Mouse (Mus musculus) forebrain, embryonic 10.5 days (tissue): ENCODE results near the gene Pgd. TPM values are rescaled to one million over a fixed set of nuclear protein-coding genes. Genes with fewer than 3 reads are reported as not detected.
A peak's percentile ranks its signal among the peaks of the same experiment; 100 is the strongest.
"Not testable (repeated sequence)": the region's sequence is repeated elsewhere in the genome, so short reads cannot be mapped to it uniquely, and the experiment has no call there.

Source experiments
- DNase-seq: peaks from one replicate; pipeline ENCODE4 v3.0.0-alpha.2; 2017; ENCODE audit warnings: low spot score; ENCODE audit errors: extremely low spot score
- H3K27ac ChIP-seq: fragments of 300-500 bp; sonication (generic); 2 replicates; pipeline ENCODE4 v1.5.1; 2016; ENCODE audit warnings: mild to moderate bottlenecking
- H3K27me3 ChIP-seq: fragments of 300-500 bp; sonication (generic); 2 replicates; pipeline ENCODE4 v1.6.1; 2016; ENCODE audit warnings: mild to moderate bottlenecking; ENCODE audit not compliant: poor library complexity, severe bottlenecking
- H3K36me3 ChIP-seq: fragments of 300-500 bp; sonication (generic); replicated peaks from 2 replicates; pipeline ENCODE4 v1.6.1; 2016; ENCODE audit warnings: mild to moderate bottlenecking, moderate library complexity
- H3K4me1 ChIP-seq: fragments of 300-500 bp; sonication (generic); 2 replicates; pipeline ENCODE4 v1.6.1; 2016
- H3K4me3 ChIP-seq: fragments of 300-500 bp; sonication (generic); 2 replicates; pipeline ENCODE4 v1.5.1; 2016; ENCODE audit warnings: mild to moderate bottlenecking, moderate library complexity
- H3K9me3 ChIP-seq: fragments of 300-500 bp; sonication (generic); 2 replicates; pipeline ENCODE4 v1.6.1; 2016; ENCODE audit warnings: mild to moderate bottlenecking, moderate library complexity
- WGBS: fragments of 180-500 bp; shearing (Covaris S2); methylation state at CpG from one replicate; pipeline ENCODE4 v1.1.7; 2016; 5-methylcytosine and 5-hydroxymethylcytosine counted together
- polyA plus RNA-seq: library from polyadenylated mRNA; unstranded; fragments of >200 nt; fragmentation: Nextera tagmentation; extraction: Ambion mirVana; gene quantifications from 2 replicates; pipeline ENCODE4 v1.2.1, GENCODE M21; 2016

The Pgd gene
- polyA plus RNA-seq = 169 and 172 TPM in 2 replicates

DNA sequence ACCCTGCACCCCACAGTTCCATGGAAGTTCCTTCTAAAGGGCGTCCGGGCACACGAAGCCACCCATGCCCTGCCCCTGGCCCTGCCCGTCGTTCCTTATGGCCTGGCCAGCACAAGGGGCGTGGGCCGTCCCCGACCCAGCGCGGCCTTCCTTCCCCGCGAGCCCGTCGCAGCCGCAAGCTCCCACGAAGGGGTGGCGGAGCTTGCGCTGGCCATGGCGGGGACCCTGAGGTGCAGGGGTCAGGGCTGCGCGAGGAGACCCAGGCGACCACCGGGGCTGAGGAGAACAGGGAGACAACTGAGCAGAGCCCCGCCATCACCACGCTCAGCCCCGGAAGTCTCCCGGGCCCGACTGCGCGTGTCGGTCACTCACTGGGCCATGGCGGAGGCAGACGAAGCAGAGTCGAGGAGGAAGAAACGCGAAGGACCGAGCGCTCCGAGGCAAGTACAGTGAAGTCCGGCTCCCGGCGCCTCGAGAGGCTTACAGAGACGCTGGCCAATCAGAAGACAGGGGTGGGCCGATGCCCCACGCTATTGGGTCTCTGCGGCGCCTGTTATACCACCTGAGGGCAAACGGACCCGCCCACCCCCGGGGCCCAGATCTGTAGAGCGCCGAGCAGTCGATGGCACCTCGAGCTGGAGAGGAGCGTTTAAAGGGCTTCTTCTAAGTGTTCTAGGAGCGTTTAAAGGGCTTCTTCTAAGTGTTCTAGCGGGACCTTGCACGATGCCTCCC lies at the start of gene Pgd:
Pgd (minus strand) TSS at position 557 of the 732 bp plus-strand sequence.
- H3K27me3 ChIP-seq = no peaks in the 10 kb centered on the region
- under 1% methylated on average over 59 of the region's 59 CpGs for WGBS
- peak within 1 kb of the TSS; percentile 81 for H3K4me3 ChIP-seq
- no peaks in the 10 kb centered on the region for H3K9me3 ChIP-seq
- peak within 1 kb of the TSS; percentile 91 for H3K27ac ChIP-seq
- H3K4me1 ChIP-seq = peaks cover 37% of the 10 kb centered on the region
- peaks cover 40% of the 10 kb centered on the region for H3K36me3 ChIP-seq
- DNase-seq = peak; percentile 97

DNA sequence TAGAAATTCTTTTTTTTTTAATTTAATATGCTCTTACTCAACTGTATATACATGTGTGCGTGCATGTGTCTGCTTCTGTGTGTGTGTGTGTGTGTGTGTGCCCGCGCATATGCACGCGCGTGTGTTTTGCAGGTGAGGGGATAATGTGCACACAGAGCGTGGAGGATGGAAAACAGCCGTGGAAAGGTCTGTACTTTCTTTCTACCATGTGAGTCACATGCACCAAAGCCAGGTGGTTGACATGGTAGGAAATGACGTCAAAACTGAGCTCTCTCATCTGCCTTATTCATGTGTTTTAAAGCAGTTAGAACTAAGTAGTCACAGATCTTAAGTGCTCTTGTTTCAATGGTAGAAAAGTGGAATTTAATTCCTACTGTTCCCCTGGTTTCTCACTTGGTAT lies 49.4 kb upstream of the Pgd start:
- Histone ChIP-seq H3K27me3 (no peaks in the 10 kb centered on the region), H3K4me1 (peaks cover 38% of the 10 kb centered on the region), H3K4me3 (no peak overlapping the region), H3K36me3 (peaks cover 86% of the 10 kb centered on the region), H3K27ac (0 out of 2 replicates have a peak overlapping the region, but pooled peaks have one; percentile 48), H3K9me3 (peaks cover 10% of the 10 kb centered on the region; the same call in 1 of the 2 replicates)
- no peak for DNase-seq
- 92% methylated on average over 9 of the region's 9 CpGs for WGBS

DNA sequence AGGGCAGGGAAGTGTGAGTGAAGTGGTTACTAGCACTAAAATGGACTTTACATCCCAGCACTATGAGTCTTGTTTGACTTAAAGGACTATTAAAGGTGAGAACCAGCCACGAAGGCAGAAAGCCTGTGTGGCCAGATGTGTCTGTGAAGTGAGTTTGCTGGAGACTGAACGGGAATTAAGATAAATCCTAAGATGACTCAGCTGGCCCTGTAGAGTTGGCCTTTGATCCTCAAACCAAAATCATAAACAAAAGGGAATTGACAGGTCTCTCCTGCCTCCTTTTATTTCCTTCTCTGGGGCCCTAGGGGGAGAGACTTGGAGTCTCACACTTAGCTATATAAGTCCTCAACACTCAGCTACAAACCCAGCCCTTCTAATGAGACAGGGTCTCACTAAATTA lies 48.8 kb upstream of the Pgd start:
- Histone ChIP-seq H3K4me1 (peaks cover 32% of the 10 kb centered on the region), H3K27ac (peak overlapping the region; percentile 48; the same call in 1 of the 2 replicates), H3K4me3 (no peak overlapping the region), H3K27me3 (no peaks in the 10 kb centered on the region), H3K9me3 (peaks cover 10% of the 10 kb centered on the region; the same call in 1 of the 2 replicates), H3K36me3 (peaks cover 86% of the 10 kb centered on the region)
- WGBS = 61% methylated on average over 2 of the region's 2 CpGs
- DNase-seq = no peak

DNA sequence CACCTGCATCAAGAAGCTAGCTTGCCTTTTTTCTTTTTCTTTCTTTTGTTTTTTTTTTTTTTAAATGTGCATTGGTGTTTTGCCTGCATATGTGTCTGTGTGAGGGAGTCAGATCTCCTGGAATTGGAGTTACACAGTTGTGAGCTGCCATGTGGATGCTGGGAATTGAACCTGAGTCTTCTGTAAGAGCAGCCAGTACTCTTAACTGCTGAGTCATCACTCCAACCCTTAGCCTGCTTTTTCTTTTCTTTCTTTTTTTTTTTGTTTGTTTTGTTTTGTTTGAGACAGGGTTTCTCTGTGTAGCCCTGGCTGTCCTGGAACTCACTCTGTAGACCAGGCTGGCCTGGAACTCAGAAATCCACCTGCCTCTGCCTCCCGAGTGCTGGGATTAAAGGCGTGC lies 47.9 kb upstream of the Pgd start:
- H3K27me3 ChIP-seq, H3K4me3 ChIP-seq, H3K27ac ChIP-seq, DNase-seq: not testable (repeated sequence)
- Histone ChIP-seq H3K36me3 (peaks cover 91% of the 10 kb centered on the region), H3K9me3 (peaks cover 10% of the 10 kb centered on the region; the same call in 1 of the 2 replicates), H3K4me1 (peaks cover 23% of the 10 kb centered on the region)
- WGBS = 97% methylated on average over 2 of the region's 2 CpGs

DNA sequence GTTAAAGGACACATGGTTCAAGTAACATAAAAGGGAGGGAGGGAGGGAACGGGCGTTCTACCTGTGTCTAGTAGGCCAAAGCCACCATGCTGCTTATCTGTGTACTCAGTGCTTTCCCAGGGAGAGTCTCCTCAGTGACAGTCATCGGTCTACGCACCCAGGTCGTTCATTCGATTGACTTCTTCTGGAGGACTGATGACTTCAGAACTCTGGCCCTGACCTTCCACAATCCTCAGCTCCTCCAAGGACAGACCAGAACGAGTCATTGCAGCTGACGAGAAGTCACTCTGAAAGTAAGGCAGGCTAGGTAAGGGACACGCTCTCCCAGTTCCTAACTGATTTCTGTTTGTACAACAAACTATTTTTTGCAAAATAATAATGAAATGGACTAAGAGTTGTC lies 46.9 kb upstream of the Pgd start:
- DNase-seq = no peak
- Histone ChIP-seq H3K27me3 (no peaks in the 10 kb centered on the region), H3K27ac (no peak overlapping the region), H3K4me1 (peaks cover 20% of the 10 kb centered on the region), H3K4me3 (no peak overlapping the region), H3K9me3 (peaks cover 10% of the 10 kb centered on the region; the same call in 1 of the 2 replicates), H3K36me3 (peaks cover 90% of the 10 kb centered on the region)
- 97% methylated on average over 9 of the region's 9 CpGs for WGBS

DNA sequence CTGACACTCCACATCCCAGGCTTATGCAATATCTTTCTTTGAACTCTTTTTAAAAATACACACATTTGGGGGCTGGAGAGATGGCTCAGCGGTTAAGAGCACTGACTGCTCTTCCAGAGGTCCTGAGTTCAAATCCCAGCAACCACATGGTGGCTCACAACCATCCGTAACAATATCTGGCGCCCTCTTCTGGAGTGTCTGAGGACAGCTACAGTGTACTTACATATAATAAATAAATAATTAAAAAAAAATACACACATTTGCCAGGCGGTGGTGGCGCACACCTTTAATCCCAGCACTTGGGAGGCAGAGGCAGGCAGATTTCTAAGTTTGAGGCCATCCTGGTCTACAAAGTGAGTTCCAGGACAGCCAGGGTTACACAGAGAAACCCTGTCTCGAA lies 44.9 kb upstream of the Pgd start:
- not testable (repeated sequence) for H3K27ac ChIP-seq

DNA sequence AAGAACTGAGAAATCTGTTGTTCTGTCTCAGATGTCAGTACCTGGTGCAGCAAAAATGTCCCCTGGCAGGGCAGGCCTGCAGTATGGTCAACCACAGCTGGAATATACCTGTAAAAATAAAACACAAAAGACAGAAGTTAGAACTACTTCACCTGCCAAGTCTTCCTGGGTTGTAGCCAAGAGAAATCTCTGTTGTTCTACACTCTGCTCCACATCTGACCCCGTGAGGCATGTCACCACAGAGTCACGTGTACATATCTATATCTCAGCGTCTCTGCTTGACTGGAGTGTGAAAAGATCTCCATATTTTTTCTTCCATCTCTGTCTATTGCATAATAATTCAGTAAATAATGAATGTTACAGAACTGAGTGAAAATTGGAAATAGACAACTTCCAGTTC lies 35.9 kb upstream of the Pgd start:
- no peak for DNase-seq
- H3K9me3 ChIP-seq = no peaks in the 10 kb centered on the region
- H3K4me3 ChIP-seq = no peak overlapping the region
- no peaks in the 10 kb centered on the region for H3K27me3 ChIP-seq
- H3K36me3 ChIP-seq = peaks cover 95% of the 10 kb centered on the region
- 88% methylated on average over 3 of the region's 3 CpGs for WGBS
- no peak overlapping the region for H3K27ac ChIP-seq
- H3K4me1 ChIP-seq = no peaks in the 10 kb centered on the region

More for the DNA sequence above, 44.9 kb upstream of the Pgd start:
- H3K4me3 ChIP-seq, DNase-seq, H3K27me3 ChIP-seq: not testable (repeated sequence)
- WGBS = 95% methylated on average over 6 of the region's 6 CpGs
- Histone ChIP-seq H3K4me1 (peaks cover 14% of the 10 kb centered on the region), H3K9me3 (peaks cover 10% of the 10 kb centered on the region; the same call in 1 of the 2 replicates), H3K36me3 (peaks cover 90% of the 10 kb centered on the region)

DNA sequence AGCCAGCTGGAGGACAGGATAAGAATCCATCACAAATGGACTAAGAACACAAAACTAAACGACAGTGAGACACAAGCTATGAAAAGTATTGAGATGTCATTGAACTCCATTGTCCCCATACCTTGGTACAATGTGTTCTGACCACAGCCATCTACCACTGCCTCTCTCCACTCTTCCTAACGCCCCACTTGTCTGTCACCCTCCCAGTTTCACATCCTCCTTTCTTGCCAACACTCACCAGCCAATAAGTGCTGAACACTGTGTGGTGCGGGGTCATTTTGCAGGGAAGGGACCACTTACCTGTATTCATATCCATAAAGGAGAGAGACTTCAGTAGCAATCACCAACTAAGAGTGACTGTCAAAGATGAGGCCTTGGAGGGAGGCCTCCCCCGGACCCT lies 34.5 kb upstream of the Pgd start:
- DNase-seq = no peak
- H3K36me3 ChIP-seq = peaks cover 94% of the 10 kb centered on the region
- no peaks in the 10 kb centered on the region for H3K27me3 ChIP-seq
- no peak overlapping the region for H3K4me3 ChIP-seq
- 94% methylated on average over 4 of the region's 4 CpGs for WGBS
- no peaks in the 10 kb centered on the region for H3K4me1 ChIP-seq
- no peaks in the 10 kb centered on the region for H3K9me3 ChIP-seq
- H3K27ac ChIP-seq = no peak overlapping the region

DNA sequence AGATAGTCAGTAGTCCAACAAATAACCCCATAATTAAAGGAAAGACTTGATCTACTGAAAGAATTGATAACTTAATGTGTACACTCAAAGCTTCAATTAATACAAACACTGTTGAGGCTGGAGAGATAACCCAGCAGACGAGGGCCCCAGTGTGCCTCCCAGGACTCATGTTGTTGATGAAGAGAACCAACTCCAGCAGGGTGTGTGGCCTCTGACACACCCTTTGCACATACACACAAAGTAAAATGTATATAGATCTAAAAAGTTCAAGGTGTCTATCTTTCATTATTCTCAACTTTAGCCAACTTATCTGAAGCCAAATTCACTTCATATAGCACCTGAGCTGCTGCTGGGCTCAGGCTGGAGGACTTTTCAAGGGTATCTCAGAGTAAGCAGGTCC lies 30.6 kb upstream of the Pgd start:
- H3K4me1 ChIP-seq = no peaks in the 10 kb centered on the region
- DNase-seq = no peak
- no peaks in the 10 kb centered on the region for H3K9me3 ChIP-seq
- H3K4me3 ChIP-seq = no peak overlapping the region
- no peaks in the 10 kb centered on the region for H3K27me3 ChIP-seq
- WGBS = 89% methylated on average over 1 of the region's 1 CpGs
- peaks cover 89% of the 10 kb centered on the region for H3K36me3 ChIP-seq
- H3K27ac ChIP-seq = no peak overlapping the region

DNA sequence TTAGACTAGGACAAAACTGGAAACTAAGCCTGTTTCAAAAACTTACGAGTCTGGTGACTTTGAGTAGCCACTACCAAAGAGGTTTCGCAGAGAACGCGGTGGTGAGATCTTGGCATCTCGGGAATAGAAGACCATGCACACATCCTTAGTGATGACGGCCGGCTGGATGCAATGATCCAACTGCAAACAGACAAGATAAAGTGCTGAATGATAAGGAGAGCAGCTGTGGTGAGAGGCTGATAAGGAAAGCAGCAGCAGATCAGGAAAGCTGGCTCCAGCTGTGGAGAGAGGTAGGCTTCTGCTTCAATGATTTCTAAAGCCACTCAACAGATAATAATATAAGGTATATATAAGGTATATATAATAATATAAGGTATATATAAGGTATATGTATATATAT lies 24.5 kb upstream of the Pgd start:
- no peaks in the 10 kb centered on the region for H3K27me3 ChIP-seq
- no peaks in the 10 kb centered on the region for H3K4me1 ChIP-seq
- H3K9me3 ChIP-seq = no peaks in the 10 kb centered on the region
- H3K27ac ChIP-seq = no peak overlapping the region
- 97% methylated on average over 7 of the region's 7 CpGs for WGBS
- peaks cover 93% of the 10 kb centered on the region for H3K36me3 ChIP-seq
- H3K4me3 ChIP-seq = no peak overlapping the region
- no peak for DNase-seq

DNA sequence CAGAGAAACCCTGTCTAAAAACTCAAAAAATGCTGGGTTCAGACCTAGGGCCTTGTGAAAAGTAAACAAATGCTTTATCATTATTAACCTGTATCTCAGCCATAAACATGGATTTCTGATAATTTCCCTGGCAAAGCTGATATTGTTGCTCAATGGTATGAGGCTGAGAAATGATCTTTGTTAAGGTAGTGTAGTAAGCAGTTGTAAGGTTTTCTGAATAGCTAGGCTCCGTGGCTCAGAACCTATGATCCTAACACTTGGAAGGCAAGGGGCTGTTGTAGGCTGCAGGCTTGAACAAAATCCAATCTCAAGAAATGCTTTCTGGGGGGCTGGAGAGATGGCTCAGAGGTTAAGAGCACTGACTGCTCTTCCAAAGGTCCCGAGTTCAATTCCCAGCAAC lies 22.0 kb upstream of the Pgd start:
- H3K36me3 ChIP-seq = peaks cover 95% of the 10 kb centered on the region
- no peaks in the 10 kb centered on the region for H3K9me3 ChIP-seq
- no peak for DNase-seq
- no peaks in the 10 kb centered on the region for H3K4me1 ChIP-seq
- no peak overlapping the region for H3K4me3 ChIP-seq
- WGBS = 96% methylated on average over 2 of the region's 2 CpGs
- no peaks in the 10 kb centered on the region for H3K27me3 ChIP-seq
- no peak overlapping the region for H3K27ac ChIP-seq

DNA sequence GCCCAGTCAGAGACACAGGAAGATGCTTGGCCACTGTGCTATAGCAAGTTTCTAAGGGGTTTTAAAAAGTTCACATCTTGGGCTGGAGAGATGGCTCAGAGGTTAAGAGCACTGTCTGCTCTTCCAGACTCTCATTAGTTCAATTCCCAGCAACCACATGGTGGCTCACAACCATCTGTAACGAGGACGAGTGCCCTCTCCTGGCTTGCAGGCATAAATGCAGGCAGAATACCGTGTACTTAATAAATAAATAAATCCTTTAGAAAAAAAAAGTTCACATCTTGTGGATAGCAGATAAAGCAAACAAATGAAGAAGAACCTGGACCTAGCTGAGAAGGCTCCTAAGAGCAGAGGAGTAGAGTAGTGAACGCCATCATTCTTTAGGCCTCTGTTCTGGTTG lies 16.2 kb upstream of the Pgd start:
- Histone ChIP-seq H3K9me3 (no peaks in the 10 kb centered on the region), H3K27me3 (no peaks in the 10 kb centered on the region), H3K4me3 (no peak overlapping the region), H3K36me3 (peaks cover 96% of the 10 kb centered on the region), H3K27ac (no peak overlapping the region), H3K4me1 (peaks cover 10% of the 10 kb centered on the region)
- DNase-seq = no peak
- WGBS = 51% methylated on average over 4 of the region's 4 CpGs

DNA sequence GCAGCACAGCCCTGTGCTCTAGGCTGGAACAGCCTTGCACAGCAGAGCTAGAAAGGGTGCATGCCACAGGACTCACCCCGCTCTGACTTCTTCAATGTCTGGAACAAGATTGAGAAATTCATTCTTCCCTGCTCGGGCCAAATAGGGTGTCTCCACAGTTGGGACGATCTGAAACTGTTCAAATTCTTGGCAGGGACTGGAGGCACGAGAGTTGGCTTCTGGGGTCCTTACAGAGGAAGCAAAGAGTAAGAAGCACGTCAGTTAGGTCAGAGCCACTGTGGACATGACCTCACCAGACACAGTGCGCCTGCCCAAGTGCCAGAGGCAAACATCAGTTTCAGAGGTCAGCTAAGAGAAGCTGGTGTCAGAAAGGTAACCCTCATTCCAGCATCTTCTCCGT lies 15.6 kb upstream of the Pgd start:
- Histone ChIP-seq H3K4me3 (no peak overlapping the region), H3K9me3 (no peaks in the 10 kb centered on the region), H3K4me1 (peaks cover 15% of the 10 kb centered on the region), H3K27me3 (no peaks in the 10 kb centered on the region), H3K36me3 (peaks cover 91% of the 10 kb centered on the region), H3K27ac (no peak overlapping the region)
- 92% methylated on average over 7 of the region's 7 CpGs for WGBS
- no peak for DNase-seq
